Mouse (Mus musculus): ENCODE measurements around the gene AU040320. TPM values are rescaled to one million over a fixed set of nuclear protein-coding genes. Genes with fewer than 3 reads are reported as not detected.

The AU040320 gene
- polyA plus RNA-seq, 1 experiment from 2014 or later, result 20.7 TPM

DNA sequence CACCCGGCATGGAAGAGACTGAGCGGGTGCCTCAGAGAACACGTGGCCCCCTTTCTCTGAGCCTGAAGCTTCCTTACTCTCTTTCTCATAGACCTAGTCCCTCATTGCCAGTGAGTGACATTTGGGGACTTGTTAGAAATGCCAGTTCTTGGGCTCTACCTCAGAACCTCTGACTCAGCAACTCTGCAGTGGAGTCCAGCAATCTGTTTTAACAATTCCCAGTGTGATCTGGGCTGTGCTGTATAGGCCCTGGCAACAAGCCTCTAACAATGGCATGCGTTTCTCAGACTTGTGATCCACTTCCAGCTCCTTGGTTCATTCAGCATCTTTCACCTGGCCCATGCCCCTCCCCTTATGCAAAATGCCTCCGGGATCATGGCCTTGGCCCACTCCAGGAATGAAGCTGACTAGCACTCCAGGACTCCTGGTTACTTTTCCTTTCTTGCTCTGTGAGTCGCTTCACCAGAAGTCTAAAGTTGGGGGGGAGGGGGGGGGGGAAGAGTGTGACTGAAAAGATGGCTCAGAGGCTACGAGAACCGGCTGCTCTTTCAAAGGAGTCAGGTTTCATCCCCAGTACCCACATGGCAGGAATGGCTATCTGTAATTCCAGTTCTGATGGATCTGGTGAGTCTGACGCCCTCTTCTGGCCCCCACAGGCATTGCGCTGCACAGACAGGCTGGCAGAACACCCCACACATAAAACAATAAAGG lies 13.2 kb upstream of the AU040320 start:
- Histone ChIP-seq H3K27me3 (replicated peaks) (peaks cover 56% of the 10 kb centered on the region), H3K4me2 (no peak overlapping the region), H3K4me3 (no peak overlapping the region), H3K4me1 (peaks cover 32% of the 10 kb centered on the region), H3K27ac (replicated peaks) (no peak overlapping the region), H3K36me3 (peaks cover 10% of the 10 kb centered on the region), H3K9ac (no peak overlapping the region), H3K9me3 (no peaks in the 10 kb centered on the region)
- WGBS, result 21% methylated on average over 10 of the region's 10 CpGs
- ATAC-seq (ENCODE audit: extremely low read depth, insufficient number of reproducible peaks, low FRiP score, low TSS enrichment), result no peak

DNA sequence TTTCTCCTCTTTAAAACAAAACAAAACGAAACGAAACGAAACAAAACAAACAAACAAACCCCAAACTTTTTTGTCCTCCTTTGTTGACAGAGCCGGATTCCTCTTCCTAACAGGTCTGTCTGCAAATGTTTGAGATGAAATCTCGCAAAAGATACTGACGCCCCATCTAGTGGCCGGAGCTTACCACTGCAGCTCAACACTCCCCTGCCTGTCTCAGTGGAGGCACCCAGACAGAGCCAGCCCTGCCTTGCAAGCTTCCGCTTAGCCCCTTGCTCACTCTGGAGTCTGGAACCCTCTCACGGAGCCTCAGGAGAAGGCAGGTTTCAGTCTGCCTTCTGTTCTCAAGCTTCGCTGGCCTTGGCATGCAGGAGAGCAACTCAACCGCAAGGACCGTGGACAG lies 11.9 kb upstream of the AU040320 start:
- Histone ChIP-seq H3K27me3 (replicated peaks) (peaks cover 42% of the 10 kb centered on the region), H3K27ac (replicated peaks) (no peak overlapping the region), H3K4me1 (peaks cover 19% of the 10 kb centered on the region), H3K36me3 (peaks cover 23% of the 10 kb centered on the region), H3K9me3 (no peaks in the 10 kb centered on the region), H3K9ac (peak overlapping the region; percentile 61), H3K4me2 (peak overlapping the region; percentile 54), H3K4me3 (peak overlapping the region; percentile 15; the same call in 1 of the 2 replicates)
- no peak for ATAC-seq (ENCODE audit: extremely low read depth, insufficient number of reproducible peaks, low FRiP score, low TSS enrichment)
- WGBS, result 6% methylated on average over 12 of the region's 12 CpGs

DNA sequence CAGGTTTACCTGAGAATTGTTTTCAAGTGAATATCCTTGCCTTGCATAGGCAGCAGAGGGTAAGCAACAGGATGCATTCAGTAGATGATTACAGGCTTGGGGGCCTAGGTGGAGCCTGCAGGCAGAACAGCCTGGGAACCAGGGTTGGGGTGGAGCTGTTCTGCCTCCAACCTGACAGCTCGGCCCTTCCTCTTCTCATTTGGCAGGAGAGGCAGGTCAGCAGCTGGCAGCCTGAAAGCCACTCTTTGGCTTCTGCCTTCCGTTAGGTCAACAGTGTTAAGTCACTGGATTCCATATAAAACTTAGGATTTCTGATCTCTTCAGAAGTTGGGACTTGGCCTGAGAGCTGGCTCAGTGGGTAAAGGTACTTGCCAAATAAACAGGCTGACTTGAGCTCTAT lies 10.4 kb upstream of the AU040320 start:
- peaks cover 27% of the 10 kb centered on the region for H3K27me3 ChIP-seq (replicated peaks)
- peaks cover 37% of the 10 kb centered on the region for H3K36me3 ChIP-seq
- WGBS, result 40% methylated on average over 2 of the region's 2 CpGs
- no peak overlapping the region for H3K4me3 ChIP-seq
- no peaks in the 10 kb centered on the region for H3K9me3 ChIP-seq
- no peak overlapping the region for H3K4me2 ChIP-seq
- ATAC-seq (ENCODE audit: extremely low read depth, insufficient number of reproducible peaks, low FRiP score, low TSS enrichment), result no peak
- no peak overlapping the region for H3K27ac ChIP-seq (replicated peaks)
- peaks cover 19% of the 10 kb centered on the region for H3K4me1 ChIP-seq
- H3K9ac ChIP-seq, result no peak overlapping the region

DNA sequence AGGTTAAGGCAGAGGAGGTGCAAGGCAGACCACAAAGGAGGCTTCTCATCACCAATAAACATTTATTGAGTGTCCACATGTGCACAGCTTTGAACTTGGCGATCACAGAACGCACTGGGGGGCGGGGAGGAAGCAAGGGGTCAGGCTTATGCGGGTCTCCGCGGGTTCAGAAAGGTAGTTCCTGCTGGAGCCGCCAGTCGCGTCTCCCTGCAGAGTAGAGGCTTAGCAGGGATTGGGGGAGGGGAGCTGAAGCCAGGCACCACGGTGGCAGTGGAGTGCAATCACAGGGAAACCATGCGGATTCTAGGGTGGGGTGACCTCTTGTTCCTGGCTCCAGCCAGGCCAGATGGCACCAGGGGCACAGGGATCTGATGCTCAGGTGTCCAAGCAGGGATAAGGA lies 9.6 kb upstream of the AU040320 start:
- ATAC-seq (ENCODE audit: extremely low read depth, insufficient number of reproducible peaks, low FRiP score, low TSS enrichment), result no peak
- H3K36me3 ChIP-seq, result peaks cover 44% of the 10 kb centered on the region
- no peaks in the 10 kb centered on the region for H3K9me3 ChIP-seq
- no peak overlapping the region for H3K4me3 ChIP-seq
- peaks cover 20% of the 10 kb centered on the region for H3K27me3 ChIP-seq (replicated peaks)
- WGBS, result 15% methylated on average over 11 of the region's 11 CpGs
- H3K27ac ChIP-seq (replicated peaks), result no peak overlapping the region
- H3K9ac ChIP-seq, result no peak overlapping the region
- peaks cover 19% of the 10 kb centered on the region for H3K4me1 ChIP-seq
- H3K4me2 ChIP-seq, result no peak overlapping the region

DNA sequence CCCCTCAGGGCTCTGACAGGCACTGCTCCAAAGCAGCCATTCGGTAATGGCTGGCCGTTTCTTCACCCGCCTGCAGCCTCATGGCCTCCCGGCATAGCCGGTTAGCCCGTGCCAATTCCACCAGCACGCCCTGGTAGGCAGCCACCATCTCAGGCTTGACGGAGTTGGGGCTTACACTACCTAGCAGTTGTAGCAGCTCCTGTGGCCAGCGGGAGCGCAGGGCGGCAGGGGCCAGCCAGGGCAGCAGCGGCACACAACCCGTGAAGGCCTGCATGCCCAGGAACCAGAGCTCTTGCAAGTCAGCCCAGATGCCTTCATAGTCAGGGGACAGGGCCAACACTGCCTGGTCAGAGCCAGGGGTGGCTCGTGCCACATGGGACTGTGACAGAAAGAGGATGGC lies 8.5 kb upstream of the AU040320 start:
- H3K9ac ChIP-seq, result no peak overlapping the region
- WGBS, result 85% methylated on average over 14 of the region's 14 CpGs
- no peak overlapping the region for H3K27ac ChIP-seq (replicated peaks)
- H3K36me3 ChIP-seq, result peaks cover 55% of the 10 kb centered on the region
- no peak overlapping the region for H3K4me2 ChIP-seq
- H3K4me1 ChIP-seq, result peaks cover 28% of the 10 kb centered on the region
- no peaks in the 10 kb centered on the region for H3K9me3 ChIP-seq
- H3K27me3 ChIP-seq (replicated peaks), result peaks cover 9% of the 10 kb centered on the region; the same call in 1 of the 2 replicates
- no peak for ATAC-seq (ENCODE audit: extremely low read depth, insufficient number of reproducible peaks, low FRiP score, low TSS enrichment)
- no peak overlapping the region for H3K4me3 ChIP-seq

DNA sequence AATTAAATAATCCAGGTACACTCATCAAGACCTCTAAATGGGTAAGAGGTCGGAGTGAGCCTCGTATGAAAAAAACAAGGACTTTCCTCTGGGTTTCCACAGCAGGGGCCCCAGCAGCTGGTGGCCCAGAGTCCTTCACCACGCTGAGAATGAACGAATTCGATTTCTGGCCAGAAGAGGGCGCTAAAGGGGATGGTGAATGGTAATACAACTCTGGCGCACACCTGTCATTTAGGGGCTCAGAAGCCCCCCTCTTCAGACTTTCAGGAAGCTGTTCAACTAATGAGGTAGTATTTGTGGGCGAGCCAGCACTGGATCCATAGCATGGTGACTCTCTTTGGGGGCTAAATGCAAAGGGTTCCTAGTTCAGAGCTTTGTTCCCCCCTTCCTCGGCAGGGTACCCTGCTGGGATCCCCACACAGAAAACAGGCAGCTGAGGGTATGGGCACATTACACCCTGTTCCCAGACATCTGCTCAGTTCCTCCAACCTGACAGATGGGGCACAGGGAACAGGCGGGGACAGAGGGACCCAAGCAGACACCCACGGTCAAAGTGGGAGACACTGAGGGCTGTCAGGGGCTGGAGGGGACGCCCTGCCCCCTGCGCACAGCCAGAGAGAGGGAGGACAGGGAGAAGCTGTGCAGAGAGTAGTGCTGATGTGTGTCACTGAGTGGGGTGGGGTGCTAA lies 7.7 kb upstream of the AU040320 start:
- H3K9ac ChIP-seq, result no peak overlapping the region
- 0 out of 2 replicates have a peak, but pooled peaks cover 3% of the 10 kb centered on the region for H3K27me3 ChIP-seq (replicated peaks)
- peaks cover 36% of the 10 kb centered on the region for H3K4me1 ChIP-seq
- no peak overlapping the region for H3K4me2 ChIP-seq
- WGBS, result 46% methylated on average over 13 of the region's 13 CpGs
- no peak overlapping the region for H3K4me3 ChIP-seq
- no peaks in the 10 kb centered on the region for H3K9me3 ChIP-seq
- no peak for ATAC-seq (ENCODE audit: extremely low read depth, insufficient number of reproducible peaks, low FRiP score, low TSS enrichment)
- H3K27ac ChIP-seq (replicated peaks), result no peak overlapping the region
- H3K36me3 ChIP-seq, result peaks cover 62% of the 10 kb centered on the region

DNA sequence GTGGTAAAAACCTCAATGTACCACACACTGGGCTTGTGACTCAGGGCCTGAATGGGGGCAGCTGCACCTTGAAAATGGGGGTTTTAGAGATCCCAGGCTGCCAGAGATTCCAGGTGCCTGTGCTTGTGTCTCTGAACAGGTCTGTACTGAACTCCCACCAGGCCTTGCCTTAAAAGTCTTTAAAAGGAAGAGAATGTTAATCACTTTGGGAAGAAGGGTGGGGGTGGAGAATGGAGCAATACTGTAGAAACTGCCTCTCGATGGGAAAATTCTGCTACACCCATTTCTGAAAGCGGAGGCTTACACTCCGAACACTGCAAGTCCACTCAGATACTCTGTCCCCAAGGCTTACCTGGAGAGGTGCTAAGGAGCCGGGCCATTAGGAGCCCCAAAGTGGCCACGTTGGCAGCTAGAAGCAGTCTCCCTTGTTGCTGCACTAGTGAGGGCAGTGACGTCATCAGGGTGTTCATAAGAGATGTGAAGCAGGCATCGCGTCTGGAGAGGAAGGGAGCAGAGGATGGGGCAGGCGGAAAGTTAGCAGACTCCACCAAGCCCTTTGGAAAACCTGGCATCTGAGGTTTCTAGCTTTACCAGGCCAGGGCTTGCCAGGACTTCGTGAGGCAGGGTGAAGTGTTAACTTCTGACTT lies 7.0 kb upstream of the AU040320 start:
- Histone ChIP-seq H3K4me1 (peaks cover 43% of the 10 kb centered on the region), H3K27me3 (replicated peaks) (0 out of 2 replicates have a peak, but pooled peaks cover 3% of the 10 kb centered on the region), H3K4me3 (no peak overlapping the region), H3K9me3 (no peaks in the 10 kb centered on the region), H3K36me3 (peaks cover 66% of the 10 kb centered on the region), H3K27ac (replicated peaks) (no peak overlapping the region), H3K9ac (no peak overlapping the region), H3K4me2 (no peak overlapping the region)
- 69% methylated on average over 10 of the region's 10 CpGs for WGBS
- ATAC-seq (ENCODE audit: extremely low read depth, insufficient number of reproducible peaks, low FRiP score, low TSS enrichment), result no peak

DNA sequence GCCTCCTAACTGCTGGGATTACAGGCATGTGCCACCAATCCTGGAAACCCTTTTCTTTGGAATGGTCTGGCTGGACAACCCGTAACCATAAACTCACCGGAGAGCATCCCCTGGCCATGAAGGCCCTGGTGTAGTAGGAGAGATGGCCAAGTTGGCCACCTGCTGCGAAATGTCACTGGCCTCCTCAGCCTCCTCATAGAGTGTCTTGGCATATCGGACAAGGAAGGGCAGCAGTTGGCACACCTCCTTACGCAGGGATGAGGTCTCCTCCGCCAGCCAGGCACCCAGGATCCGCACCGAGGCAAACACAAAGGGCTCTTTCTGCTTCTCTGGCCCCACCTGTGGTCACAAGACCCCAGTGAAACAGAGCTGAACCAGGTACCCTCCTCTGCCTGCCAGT lies 5.0 kb upstream of the AU040320 start:
- H3K27me3 ChIP-seq (replicated peaks), result 0 out of 2 replicates have a peak, but pooled peaks cover 3% of the 10 kb centered on the region
- H3K9ac ChIP-seq, result no peak overlapping the region
- ATAC-seq (ENCODE audit: extremely low read depth, insufficient number of reproducible peaks, low FRiP score, low TSS enrichment), result no peak
- H3K4me2 ChIP-seq, result no peak overlapping the region
- H3K4me3 ChIP-seq, result no peak overlapping the region
- H3K4me1 ChIP-seq, result peaks cover 47% of the 10 kb centered on the region
- no peak overlapping the region for H3K27ac ChIP-seq (replicated peaks)
- H3K36me3 ChIP-seq, result peaks cover 66% of the 10 kb centered on the region
- H3K9me3 ChIP-seq, result no peaks in the 10 kb centered on the region
- WGBS, result 88% methylated on average over 8 of the region's 8 CpGs

DNA sequence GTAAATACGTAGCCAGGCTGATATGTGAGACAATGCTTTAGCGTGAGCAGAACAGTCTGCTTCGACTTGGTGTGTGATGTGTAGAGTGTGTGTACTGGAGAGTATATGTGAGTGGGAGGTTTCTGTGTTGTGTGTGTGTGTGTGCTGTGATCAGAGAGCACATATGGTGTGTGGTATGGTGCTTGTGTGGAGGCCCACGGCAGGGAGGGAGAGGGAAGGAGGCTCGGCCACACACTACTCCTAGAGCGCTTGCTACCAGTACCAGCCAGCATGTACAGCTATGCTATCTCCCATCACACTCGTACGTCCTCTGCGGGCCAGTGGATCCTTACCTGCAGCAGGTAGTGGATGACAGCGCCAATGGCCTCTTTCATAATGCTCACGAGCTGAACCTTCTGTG lies 3.8 kb upstream of the AU040320 start:
- H3K4me2 ChIP-seq, result no peak overlapping the region
- ATAC-seq (ENCODE audit: extremely low read depth, insufficient number of reproducible peaks, low FRiP score, low TSS enrichment), result no peak
- 87% methylated on average over 11 of the region's 11 CpGs for WGBS

DNA sequence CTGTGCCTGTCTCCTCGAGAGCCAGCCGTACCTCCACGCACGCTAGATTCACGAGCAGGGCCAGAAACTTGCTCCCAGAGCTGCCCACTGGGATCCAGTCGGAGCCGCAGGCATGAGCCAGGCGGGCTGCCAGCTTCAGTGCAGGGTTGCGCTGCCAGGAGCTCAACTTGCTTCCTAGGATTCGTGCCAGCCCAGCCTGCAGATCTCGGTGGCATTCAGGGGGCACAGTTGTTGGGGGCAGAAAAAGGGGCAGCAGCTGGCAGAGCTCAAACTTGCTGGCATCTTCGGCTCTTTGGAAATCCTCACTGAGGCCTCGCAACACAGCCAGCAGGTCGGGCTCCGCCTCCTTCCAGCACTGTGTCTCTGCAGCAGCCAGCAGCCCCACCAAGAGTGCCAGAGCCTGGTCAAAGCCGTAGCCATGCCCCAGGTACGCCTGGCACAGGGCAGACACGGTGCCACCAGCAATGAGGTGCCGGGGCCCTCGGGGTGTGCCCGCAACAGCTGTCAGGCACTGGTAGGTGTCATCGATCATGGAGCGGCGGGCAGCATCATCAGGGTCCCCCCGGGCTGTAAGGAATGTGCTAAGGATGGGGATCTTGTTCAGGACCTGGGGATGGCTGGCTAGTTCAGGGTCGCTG lies 3.2 kb upstream of the AU040320 start:
- no peak overlapping the region for H3K4me3 ChIP-seq
- H3K9ac ChIP-seq, result peak overlapping the region; percentile 34; the same call in 1 of the 2 replicates
- ATAC-seq (ENCODE audit: extremely low read depth, insufficient number of reproducible peaks, low FRiP score, low TSS enrichment), result no peak
- H3K9me3 ChIP-seq, result no peaks in the 10 kb centered on the region
- H3K4me1 ChIP-seq, result peaks cover 50% of the 10 kb centered on the region
- no peak overlapping the region for H3K4me2 ChIP-seq
- H3K27ac ChIP-seq (replicated peaks), result no peak overlapping the region
- no peaks in the 10 kb centered on the region for H3K27me3 ChIP-seq (replicated peaks)
- WGBS, result 83% methylated on average over 26 of the region's 26 CpGs
- peaks cover 55% of the 10 kb centered on the region for H3K36me3 ChIP-seq

More for the DNA sequence above, 3.8 kb upstream of the AU040320 start:
- peaks cover 61% of the 10 kb centered on the region for H3K36me3 ChIP-seq
- no peak overlapping the region for H3K27ac ChIP-seq (replicated peaks)
- 0 out of 2 replicates have a peak, but pooled peaks cover 3% of the 10 kb centered on the region for H3K27me3 ChIP-seq (replicated peaks)
- no peak overlapping the region; the same call in none of the 2 replicates for H3K9ac ChIP-seq
- peaks cover 44% of the 10 kb centered on the region for H3K4me1 ChIP-seq
- no peak overlapping the region for H3K4me3 ChIP-seq
- no peaks in the 10 kb centered on the region for H3K9me3 ChIP-seq

All from heart, embryonic 13.5 days (tissue).